Mouse (Mus musculus): ENCODE measurements around the gene Tmem40. TPM values are rescaled to one million over a fixed set of nuclear protein-coding genes. Genes with fewer than 3 reads are reported as not detected.

The Tmem40 gene
- polyA plus RNA-seq, 1 experiment from 2014 or later = 3.3 TPM

- Histone ChIP-seq H3K9me3 (ENCODE audit: control insufficient read depth, low read depth, low read length) (no peaks in the 10 kb centered on the region), H3K4me3 (ENCODE audit: low read depth, low read length) (no peak overlapping the region), H3K4me2 (replicated peaks; ENCODE audit: low read depth, low read length) (no peak overlapping the region), H3K27me3 (ENCODE audit: control insufficient read depth, insufficient read depth, low read length) (no peaks in the 10 kb centered on the region), H3K36me3 (ENCODE audit: control insufficient read depth, insufficient read depth, low read length) (no peaks in the 10 kb centered on the region), H3K4me1 (ENCODE audit: control insufficient read depth, insufficient read depth, low read length) (0 out of 2 replicates have a peak, but pooled peaks cover 13% of the 10 kb centered on the region), H3K9ac (replicated peaks; ENCODE audit: low read depth, low read length) (no peak overlapping the region), H3K27ac (ENCODE audit: low read length) (no peak overlapping the region; the same call in 1 of the 2 replicates)
- no peak for ATAC-seq (ENCODE audit: insufficient number of reproducible peaks, insufficient read depth, low FRiP score, low read depth)
- WGBS = 94% methylated on average over 4 of the region's 4 CpGs
Measured at GRCm38 (mm10) chr6:115760137-115760536, 2.1 kb downstream of the Tmem40 start.

GRCm38 (mm10) chr6:115759461-115759860 is 2.7 kb downstream of the Tmem40 start:
- Histone ChIP-seq H3K9me3 (ENCODE audit: control insufficient read depth, low read depth, low read length) (no peaks in the 10 kb centered on the region), H3K4me1 (ENCODE audit: control insufficient read depth, insufficient read depth, low read length) (0 out of 2 replicates have a peak, but pooled peaks cover 10% of the 10 kb centered on the region), H3K27ac (ENCODE audit: low read length) (no peak overlapping the region; the same call in 1 of the 2 replicates), H3K4me2 (replicated peaks; ENCODE audit: low read depth, low read length) (no peak overlapping the region), H3K4me3 (ENCODE audit: low read depth, low read length) (no peak overlapping the region), H3K9ac (replicated peaks; ENCODE audit: low read depth, low read length) (no peak overlapping the region), H3K36me3 (ENCODE audit: control insufficient read depth, insufficient read depth, low read length) (no peaks in the 10 kb centered on the region), H3K27me3 (ENCODE audit: control insufficient read depth, insufficient read depth, low read length) (no peaks in the 10 kb centered on the region)
- 0 out of 2 replicates have a peak, but pooled peaks have one; percentile 20 for ATAC-seq (ENCODE audit: insufficient number of reproducible peaks, insufficient read depth, low FRiP score, low read depth)
- whole genome bisulfite sequencing = 37% methylated on average over 5 of the region's 5 CpGs

- Histone ChIP-seq H3K9ac (replicated peaks; ENCODE audit: low read depth, low read length) (no peak overlapping the region), H3K4me2 (replicated peaks; ENCODE audit: low read depth, low read length) (no peak overlapping the region), H3K27ac (ENCODE audit: low read length) (no peak overlapping the region; the same call in 1 of the 2 replicates), H3K4me3 (ENCODE audit: low read depth, low read length) (no peak overlapping the region), H3K27me3 (ENCODE audit: control insufficient read depth, insufficient read depth, low read length) (no peaks in the 10 kb centered on the region), H3K4me1 (ENCODE audit: control insufficient read depth, insufficient read depth, low read length) (0 out of 2 replicates have a peak, but pooled peaks cover 9% of the 10 kb centered on the region), H3K9me3 (ENCODE audit: control insufficient read depth, low read depth, low read length) (no peaks in the 10 kb centered on the region), H3K36me3 (ENCODE audit: control insufficient read depth, insufficient read depth, low read length) (no peaks in the 10 kb centered on the region)
- no peak for ATAC-seq (ENCODE audit: insufficient number of reproducible peaks, insufficient read depth, low FRiP score, low read depth)
- WGBS = 53% methylated on average over 7 of the region's 9 CpGs
Measured at GRCm38 (mm10) chr6:115758981-115759435, 3.2 kb downstream of the Tmem40 start.

- WGBS = 71% methylated on average over 7 of the region's 7 CpGs
- Histone ChIP-seq H3K4me3 (ENCODE audit: low read depth, low read length) (no peak overlapping the region), H3K9ac (replicated peaks; ENCODE audit: low read depth, low read length) (no peak overlapping the region), H3K27me3 (ENCODE audit: control insufficient read depth, insufficient read depth, low read length) (no peaks in the 10 kb centered on the region), H3K4me1 (ENCODE audit: control insufficient read depth, insufficient read depth, low read length) (no peaks in the 10 kb centered on the region), H3K9me3 (ENCODE audit: control insufficient read depth, low read depth, low read length) (no peaks in the 10 kb centered on the region), H3K4me2 (replicated peaks; ENCODE audit: low read depth, low read length) (no peak overlapping the region), H3K36me3 (ENCODE audit: control insufficient read depth, insufficient read depth, low read length) (no peaks in the 10 kb centered on the region), H3K27ac (ENCODE audit: low read length) (no peak overlapping the region)
- no peak; the same call in 1 of the 2 replicates for ATAC-seq (ENCODE audit: insufficient number of reproducible peaks, insufficient read depth, low FRiP score, low read depth)
Measured at GRCm38 (mm10) chr6:115755536-115755935, 6.7 kb downstream of the Tmem40 start.

DNA sequence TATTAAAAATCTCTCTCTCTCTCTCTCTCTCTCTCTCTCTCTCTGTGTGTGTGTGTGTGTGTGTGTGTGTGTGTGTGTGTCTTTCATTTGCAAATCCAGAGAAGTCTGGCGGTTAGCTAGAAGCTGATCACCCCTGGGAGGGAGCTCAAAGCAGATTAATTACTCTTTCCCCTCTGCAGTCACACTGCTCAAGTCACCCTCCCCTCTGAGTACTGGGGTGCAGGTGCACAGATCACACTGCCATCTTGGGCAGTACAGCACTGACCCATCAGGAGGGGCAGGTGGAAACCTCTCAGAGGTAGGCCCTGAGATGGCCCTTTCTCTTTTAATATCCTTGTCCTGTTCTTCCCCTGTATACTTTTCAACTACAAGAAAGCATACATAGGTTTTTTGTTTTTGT is 15.9 kb downstream of the Tmem40 start:
- Histone ChIP-seq H3K4me1 (ENCODE audit: control insufficient read depth, insufficient read depth, low read length) (no peaks in the 10 kb centered on the region), H3K9ac (replicated peaks; ENCODE audit: low read depth, low read length) (no peak overlapping the region), H3K27ac (ENCODE audit: low read length) (no peak overlapping the region), H3K9me3 (ENCODE audit: control insufficient read depth, low read depth, low read length) (no peaks in the 10 kb centered on the region), H3K4me2 (replicated peaks; ENCODE audit: low read depth, low read length) (no peak overlapping the region), H3K4me3 (ENCODE audit: low read depth, low read length) (no peak overlapping the region), H3K36me3 (ENCODE audit: control insufficient read depth, insufficient read depth, low read length) (no peaks in the 10 kb centered on the region), H3K27me3 (ENCODE audit: control insufficient read depth, insufficient read depth, low read length) (no peaks in the 10 kb centered on the region)
- no peak for ATAC-seq (ENCODE audit: insufficient number of reproducible peaks, insufficient read depth, low FRiP score, low read depth)
- 50% methylated on average over 1 of the region's 1 CpGs for WGBS

- H3K4me1 ChIP-seq (ENCODE audit: control insufficient read depth, insufficient read depth, low read length) = no peaks in the 10 kb centered on the region
- 0% methylated on average over 1 of the region's 1 CpGs for whole genome bisulfite sequencing
- no peak overlapping the region for H3K27ac ChIP-seq (ENCODE audit: low read length)
- ATAC-seq (ENCODE audit: insufficient number of reproducible peaks, insufficient read depth, low FRiP score, low read depth) = peak; percentile 88
- no peak overlapping the region for H3K9ac ChIP-seq (replicated peaks; ENCODE audit: low read depth, low read length)
- no peaks in the 10 kb centered on the region for H3K9me3 ChIP-seq (ENCODE audit: control insufficient read depth, low read depth, low read length)
- no peaks in the 10 kb centered on the region for H3K36me3 ChIP-seq (ENCODE audit: control insufficient read depth, insufficient read depth, low read length)
- no peaks in the 10 kb centered on the region for H3K27me3 ChIP-seq (ENCODE audit: control insufficient read depth, insufficient read depth, low read length)
- no peak overlapping the region for H3K4me3 ChIP-seq (ENCODE audit: low read depth, low read length)
- no peak overlapping the region for H3K4me2 ChIP-seq (replicated peaks; ENCODE audit: low read depth, low read length)
Measured at GRCm38 (mm10) chr6:115743569-115743968, 18.6 kb downstream of the Tmem40 start.

GRCm38 (mm10) chr6:115739056-115739455 is 23.2 kb downstream of the Tmem40 start:
- no peaks in the 10 kb centered on the region for H3K27me3 ChIP-seq (ENCODE audit: control insufficient read depth, insufficient read depth, low read length)
- H3K4me2 ChIP-seq (replicated peaks; ENCODE audit: low read depth, low read length) = no peak overlapping the region
- no peak overlapping the region for H3K9ac ChIP-seq (replicated peaks; ENCODE audit: low read depth, low read length)
- ATAC-seq (ENCODE audit: insufficient number of reproducible peaks, insufficient read depth, low FRiP score, low read depth) = no peak
- no peaks in the 10 kb centered on the region for H3K9me3 ChIP-seq (ENCODE audit: control insufficient read depth, low read depth, low read length)
- no peaks in the 10 kb centered on the region for H3K36me3 ChIP-seq (ENCODE audit: control insufficient read depth, insufficient read depth, low read length)
- no peak overlapping the region for H3K27ac ChIP-seq (ENCODE audit: low read length)
- WGBS = 90% methylated on average over 5 of the region's 5 CpGs
- H3K4me1 ChIP-seq (ENCODE audit: control insufficient read depth, insufficient read depth, low read length) = no peaks in the 10 kb centered on the region
- H3K4me3 ChIP-seq (ENCODE audit: low read depth, low read length) = no peak overlapping the region

- no peak for ATAC-seq (ENCODE audit: insufficient number of reproducible peaks, insufficient read depth, low FRiP score, low read depth)
- H3K4me2 ChIP-seq (replicated peaks; ENCODE audit: low read depth, low read length) = no peak overlapping the region
- no peak overlapping the region for H3K27ac ChIP-seq (ENCODE audit: low read length)
- H3K27me3 ChIP-seq (ENCODE audit: control insufficient read depth, insufficient read depth, low read length) = no peaks in the 10 kb centered on the region
- 67% methylated on average over 4 of the region's 4 CpGs for WGBS
- no peak overlapping the region for H3K9ac ChIP-seq (replicated peaks; ENCODE audit: low read depth, low read length)
- no peaks in the 10 kb centered on the region for H3K4me1 ChIP-seq (ENCODE audit: control insufficient read depth, insufficient read depth, low read length)
- H3K4me3 ChIP-seq (ENCODE audit: low read depth, low read length) = no peak overlapping the region
- H3K9me3 ChIP-seq (ENCODE audit: control insufficient read depth, low read depth, low read length) = no peaks in the 10 kb centered on the region
- no peaks in the 10 kb centered on the region for H3K36me3 ChIP-seq (ENCODE audit: control insufficient read depth, insufficient read depth, low read length)
Measured at GRCm38 (mm10) chr6:115734909-115735308, 27.3 kb downstream of the Tmem40 start.

- no peak for ATAC-seq (ENCODE audit: insufficient number of reproducible peaks, insufficient read depth, low FRiP score, low read depth)
- 77% methylated on average over 22 of the region's 22 CpGs for WGBS
- H3K9ac ChIP-seq (replicated peaks; ENCODE audit: low read depth, low read length) = no peak overlapping the region
Measured at GRCm38 (mm10) chr6:115732341-115732928, 29.8 kb downstream of the Tmem40 start.

More at GRCm38 (mm10) chr6:115732341-115732928, 29.8 kb downstream of the Tmem40 start:
- no peak overlapping the region for H3K27ac ChIP-seq (ENCODE audit: low read length)
- H3K4me3 ChIP-seq (ENCODE audit: low read depth, low read length) = no peak overlapping the region
- H3K36me3 ChIP-seq (ENCODE audit: control insufficient read depth, insufficient read depth, low read length) = no peaks in the 10 kb centered on the region
- no peak overlapping the region for H3K4me2 ChIP-seq (replicated peaks; ENCODE audit: low read depth, low read length)
- H3K4me1 ChIP-seq (ENCODE audit: control insufficient read depth, insufficient read depth, low read length) = no peaks in the 10 kb centered on the region
- H3K9me3 ChIP-seq (ENCODE audit: control insufficient read depth, low read depth, low read length) = no peaks in the 10 kb centered on the region
- no peaks in the 10 kb centered on the region for H3K27me3 ChIP-seq (ENCODE audit: control insufficient read depth, insufficient read depth, low read length)
